Mouse (Mus musculus) neural tube, postnatal 0 days (tissue): ENCODE data around the gene Fcho2. TPM values are rescaled to one million over a fixed set of nuclear protein-coding genes. Genes with fewer than 3 reads are reported as not detected.

ENCODE experiments used
- polyA plus RNA-seq: library from polyadenylated mRNA; unstranded; fragments of >200 nt; fragmentation: Nextera tagmentation; extraction: Ambion mirVana; gene quantifications from 2 replicates; pipeline ENCODE4 v1.2.1, GENCODE M21; 2015

The Fcho2 gene
- 20.2 and 23.2 TPM in 2 replicates for polyA plus RNA-seq

DNA sequence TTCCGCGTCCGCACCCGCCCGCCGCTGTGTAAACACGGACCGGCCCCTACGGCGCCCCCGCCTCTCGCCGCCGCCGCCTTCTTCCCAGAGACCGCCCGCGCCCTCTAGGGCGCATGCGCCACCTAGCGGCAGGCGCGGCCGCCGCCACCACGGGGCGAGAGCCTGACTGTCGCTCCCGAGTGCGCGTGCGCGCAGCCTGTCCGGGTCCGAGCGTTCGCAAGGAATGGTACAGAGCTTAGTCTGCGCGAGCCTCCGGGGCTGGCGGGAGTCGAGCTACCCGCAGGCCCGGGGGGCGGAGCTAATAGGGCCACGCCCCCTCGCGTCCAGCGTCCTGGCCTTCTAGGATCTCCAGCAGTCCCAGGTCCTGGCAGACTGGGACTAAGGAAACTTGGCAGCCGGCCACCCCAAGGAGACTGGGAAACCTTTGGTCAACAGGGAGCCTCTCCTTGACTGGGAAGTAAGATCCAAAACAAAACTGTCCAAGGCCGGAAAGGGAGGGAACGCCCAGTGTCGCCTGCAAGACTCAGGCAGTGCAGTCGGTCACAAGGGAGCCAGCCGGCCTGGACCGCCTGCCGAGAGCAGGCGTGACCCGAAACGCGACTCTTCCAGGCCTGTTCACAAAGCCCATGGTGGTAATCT lies at the start of gene Fcho2:
Fcho2 (minus strand) TSS at position 303 of the 639 bp plus-strand sequence.

DNA sequence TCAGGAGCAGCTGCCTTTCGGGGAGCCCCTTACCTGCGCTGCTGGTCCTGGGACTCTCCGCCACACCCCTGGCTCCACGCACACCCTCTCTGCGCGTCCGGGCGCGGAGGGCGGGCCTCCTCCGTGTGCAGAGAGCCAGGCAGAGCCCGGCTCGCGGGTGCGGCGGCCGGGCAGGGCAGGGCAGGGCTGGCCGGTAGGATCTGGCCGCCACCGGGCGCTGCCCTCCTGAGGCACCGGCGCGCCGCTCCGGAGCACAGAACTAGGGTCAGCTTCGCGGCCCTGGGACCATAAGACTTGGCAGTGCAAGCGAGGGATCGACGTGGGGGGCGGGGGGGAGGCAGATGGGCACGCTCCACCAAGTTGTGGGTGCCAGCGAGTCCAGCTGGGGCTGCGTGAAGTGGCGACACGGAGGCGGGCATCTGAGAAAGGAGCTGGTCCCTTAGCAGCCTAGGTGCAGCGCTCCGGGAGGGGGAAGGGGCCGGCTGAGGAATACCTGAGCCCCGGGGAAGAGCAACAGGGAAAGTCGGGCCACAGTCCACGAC lies 120.4 kb downstream of the Fcho2 start, which contains the start of gene Tmem171:
Tmem171 (minus strand) TSS at position 62 of the 542 bp plus-strand sequence.

Other genes starting within 250 kb of the Fcho2 start
- not detected in 2 replicates for gene Tmem174, start 178.0 kb downstream of the Fcho2 start, polyA plus RNA-seq
- not detected in 2 replicates for gene Tmem171, start 120.6 kb downstream of the Fcho2 start, polyA plus RNA-seq
- 21.7 and 23.6 TPM in 2 replicates for gene Tnpo1, start 110.9 kb upstream of the Fcho2 start, polyA plus RNA-seq
- not detected in 2 replicates for gene 1700024P04Rik, start 169.1 kb upstream of the Fcho2 start, polyA plus RNA-seq